Mouse (Mus musculus): ENCODE results near the gene Clp1. TPM values are rescaled to one million over a fixed set of nuclear protein-coding genes. Genes with fewer than 3 reads are reported as not detected.

The Clp1 gene
- total RNA-seq (2021) = 1 to 10 TPM; 8.1 to 8.8 TPM
- long read RNA-seq, experiment 1, transcript Clp1-201 (3 exons, 1,912 nt) = major isoform, 7 of 11 reads
- long read RNA-seq, experiment 1, partial matches to known transcripts = 3 of 11 reads
- long read RNA-seq, experiment 1, other reads (novel, unspliced or antisense) = 1 of 11 reads
- long read RNA-seq, experiment 2, transcript Clp1-201 (3 exons, 1,912 nt) = major isoform, 10 of 16 reads
- long read RNA-seq, experiment 2, partial matches to known transcripts = 2 of 16 reads
- long read RNA-seq, experiment 2, other reads (novel, unspliced or antisense) = 4 of 16 reads

DNA sequence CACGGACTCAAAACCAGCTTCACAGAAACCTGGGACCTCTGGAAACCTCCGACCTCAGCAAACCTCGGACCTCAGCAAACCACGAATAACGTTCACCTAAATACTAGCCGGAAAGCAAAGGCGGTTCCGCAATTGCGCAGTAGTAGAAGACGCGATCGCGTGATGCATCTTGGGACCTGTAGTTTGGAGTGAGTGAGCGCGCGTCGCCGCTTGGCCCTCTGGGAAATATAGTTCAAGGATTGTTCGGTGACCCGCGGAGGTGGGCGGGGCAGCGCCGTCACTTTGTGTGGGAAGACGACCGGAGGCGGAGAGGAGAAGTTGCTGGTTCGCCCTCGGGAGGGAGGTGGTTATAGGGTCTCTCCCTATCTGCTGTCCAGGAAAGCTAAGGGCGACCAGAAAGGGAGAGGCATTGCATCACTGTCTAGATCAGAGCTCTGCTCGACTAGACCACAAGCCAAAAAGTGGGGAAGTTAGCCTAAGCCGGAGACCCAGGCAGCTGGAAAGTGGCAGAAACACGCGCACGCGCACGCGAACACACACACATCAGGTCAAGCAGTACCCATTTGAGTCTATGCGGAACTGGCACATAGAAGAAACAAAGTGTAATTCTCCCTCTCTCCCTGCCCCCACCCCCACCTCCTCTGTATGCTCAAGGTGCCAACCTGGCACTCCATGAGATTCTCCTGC, at the start of gene Clp1:
Gene Clp1 (minus strand): TSS at position 179 of the 687 bp plus-strand sequence.
- TF ChIP-seq CTCF (conservative IDR thresholded peaks at IDR 0.05) = no peak
- Histone ChIP-seq H3K27ac (peak within 1 kb of the TSS; percentile 90), H3K4me3 (peak within 1 kb of the TSS; percentile 89)
- DNase-seq (ENCODE audit: low spot score in 2 of 2) = peak; percentile 94 to 96

DNA sequence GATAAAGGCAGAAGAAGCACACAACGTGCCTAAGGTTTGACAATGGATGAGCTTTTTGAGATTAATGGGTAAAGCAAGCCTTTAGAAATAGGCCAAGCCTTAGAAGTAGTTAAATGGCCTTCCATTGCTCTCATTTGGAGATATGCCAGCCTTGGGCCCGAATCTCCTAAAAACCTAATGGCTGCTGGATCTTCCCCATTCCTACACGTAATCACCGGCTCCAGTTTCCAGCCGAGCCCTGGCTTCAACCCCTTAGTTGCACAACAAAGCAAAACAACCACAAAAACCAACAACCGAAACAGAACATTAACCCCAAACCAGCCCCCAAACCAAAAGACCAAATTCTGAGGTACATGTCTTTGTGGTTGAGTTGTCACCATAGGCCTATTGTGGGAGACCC, 48.5 kb upstream of the Clp1 start:
- 0 out of 2 replicates have a peak overlapping the region, but pooled peaks have one; percentile 25 for H3K27ac ChIP-seq

DNA sequence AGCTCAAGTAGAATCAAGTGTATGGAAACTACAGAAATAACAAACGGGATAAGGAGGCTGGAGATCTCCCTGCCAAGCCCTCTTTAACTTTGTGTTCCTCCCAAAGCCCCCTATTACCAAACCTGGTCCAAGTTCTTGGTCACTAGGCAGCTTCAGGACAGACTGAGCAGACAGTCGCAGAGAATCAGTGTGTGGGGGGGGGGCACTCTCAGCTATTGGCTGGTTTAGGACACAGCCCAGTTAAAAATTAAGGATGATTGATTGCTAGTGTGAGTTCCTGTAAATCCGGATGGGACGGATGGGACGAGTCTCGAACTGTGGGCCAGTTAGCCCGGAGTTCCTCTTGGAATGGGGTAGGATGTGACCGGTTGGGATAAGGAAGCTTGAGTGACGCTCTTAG, 48.1 kb upstream of the Clp1 start, which contains the start of gene Serping1:
Gene Serping1 (minus strand): TSS at position 204 of the 400 bp plus-strand sequence.
- no peak for TF ChIP-seq CTCF (conservative IDR thresholded peaks at IDR 0.05)
- Histone ChIP-seq H3K4me3 (peak within 1 kb of the TSS; percentile 34; the same call in 1 of the 2 replicates), H3K27ac (peak within 1 kb of the TSS; percentile 64)
- no peak for DNase-seq (ENCODE audit: low spot score in 2 of 2)

More for the DNA sequence above, 48.5 kb upstream of the Clp1 start:
- H3K4me3 ChIP-seq = no peak overlapping the region
- no peak for DNase-seq (ENCODE audit: low spot score in 2 of 2)
- no peak for TF ChIP-seq CTCF (conservative IDR thresholded peaks at IDR 0.05)

DNA sequence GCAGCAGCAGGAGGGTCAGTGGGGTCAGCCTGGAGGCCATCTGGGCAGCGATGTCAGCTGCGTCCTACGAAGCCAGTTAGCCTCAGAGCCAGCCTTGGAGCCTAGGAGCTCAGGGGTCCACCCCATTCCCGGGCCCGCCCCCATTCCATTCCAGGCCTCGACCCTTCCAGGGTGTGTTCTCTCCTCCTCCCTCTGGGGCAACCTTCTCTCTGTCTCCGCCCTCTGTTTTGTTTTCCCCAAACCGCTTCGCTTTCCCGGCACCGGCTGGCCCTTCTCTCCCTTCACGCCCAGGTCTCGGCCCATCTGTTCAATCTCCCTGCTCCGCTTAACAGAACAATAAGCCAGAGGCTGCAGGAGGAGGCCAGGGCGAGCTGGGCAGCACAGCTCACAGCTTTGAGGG, 47.6 kb upstream of the Clp1 start:
- no peak for TF ChIP-seq CTCF (conservative IDR thresholded peaks at IDR 0.05)
- H3K4me3 ChIP-seq = peak overlapping the region; percentile 34; the same call in 1 of the 2 replicates
- DNase-seq (ENCODE audit: low spot score in 2 of 2) = no peak
- peak overlapping the region; percentile 64 for H3K27ac ChIP-seq

DNA sequence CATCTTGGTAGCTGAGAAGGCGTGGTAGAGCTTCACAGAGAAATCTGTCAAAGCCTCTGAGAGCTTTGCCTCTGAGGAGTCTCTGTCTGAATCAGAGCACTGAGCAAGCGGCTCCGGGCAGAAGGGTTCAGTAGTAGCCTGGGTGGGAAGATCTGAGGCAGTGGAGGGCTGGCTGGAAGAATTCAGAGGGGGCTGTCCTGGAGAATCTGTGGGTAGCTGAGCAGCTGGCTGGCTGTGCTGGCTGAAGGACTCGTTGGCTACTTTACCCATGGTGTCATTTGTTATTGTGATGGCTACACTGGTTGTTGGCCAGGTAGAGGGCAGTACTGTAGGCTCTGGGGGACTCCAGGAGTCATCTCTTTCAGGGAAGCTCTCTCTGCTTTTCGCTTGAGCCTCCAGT, 46.0 kb upstream of the Clp1 start:
- H3K27ac ChIP-seq = no peak overlapping the region
- DNase-seq (ENCODE audit: low spot score in 2 of 2) = no peak
- no peak overlapping the region for H3K4me3 ChIP-seq
- TF ChIP-seq CTCF (conservative IDR thresholded peaks at IDR 0.05) = no peak

DNA sequence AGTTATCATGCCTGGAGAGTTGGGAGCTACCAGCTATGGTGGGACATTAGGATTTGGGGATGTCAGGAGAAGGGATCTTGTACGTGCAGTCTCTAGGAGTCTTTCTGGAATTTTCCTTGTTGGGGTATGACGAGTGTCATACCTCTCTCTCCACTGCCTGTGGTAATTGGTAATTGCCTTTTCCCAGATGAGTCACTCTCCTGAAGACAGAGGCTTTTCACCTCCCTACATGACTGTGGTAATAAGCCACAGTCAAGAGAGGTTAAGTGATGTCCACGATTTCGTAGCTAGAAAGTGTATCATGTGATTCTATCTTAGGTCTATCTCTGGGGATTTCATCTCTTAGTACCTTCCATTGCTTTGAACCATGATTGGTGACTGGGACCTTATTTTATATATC, 45.3 kb upstream of the Clp1 start:
- no peak for DNase-seq (ENCODE audit: low spot score in 2 of 2)
- Histone ChIP-seq H3K4me3 (no peak overlapping the region), H3K27ac (no peak overlapping the region)
- TF ChIP-seq CTCF (conservative IDR thresholded peaks at IDR 0.05) = no peak

DNA sequence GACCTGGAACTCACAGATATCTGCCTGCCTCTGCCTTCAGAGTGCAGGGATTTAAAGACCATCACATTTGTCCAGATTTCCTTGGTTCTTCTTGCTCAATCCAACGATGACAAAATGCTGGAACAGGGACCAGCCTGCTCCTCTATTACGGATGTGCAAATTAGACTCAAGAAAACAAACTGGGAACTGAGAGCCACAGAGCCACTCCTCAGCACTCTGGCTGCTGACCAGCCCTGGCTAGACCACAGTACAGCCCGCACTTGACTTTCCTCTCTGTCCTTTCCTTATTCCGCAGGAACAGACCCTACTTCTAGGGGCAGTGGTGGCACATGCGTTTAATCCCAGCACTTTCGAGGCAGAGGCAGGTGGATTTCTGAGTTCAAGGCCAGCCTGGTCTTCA, 43.4 kb upstream of the Clp1 start:
- H3K27ac ChIP-seq = no peak overlapping the region
- no peak for DNase-seq (ENCODE audit: low spot score in 2 of 2)
- no peak overlapping the region for H3K4me3 ChIP-seq
- no peak for TF ChIP-seq CTCF (conservative IDR thresholded peaks at IDR 0.05)

DNA sequence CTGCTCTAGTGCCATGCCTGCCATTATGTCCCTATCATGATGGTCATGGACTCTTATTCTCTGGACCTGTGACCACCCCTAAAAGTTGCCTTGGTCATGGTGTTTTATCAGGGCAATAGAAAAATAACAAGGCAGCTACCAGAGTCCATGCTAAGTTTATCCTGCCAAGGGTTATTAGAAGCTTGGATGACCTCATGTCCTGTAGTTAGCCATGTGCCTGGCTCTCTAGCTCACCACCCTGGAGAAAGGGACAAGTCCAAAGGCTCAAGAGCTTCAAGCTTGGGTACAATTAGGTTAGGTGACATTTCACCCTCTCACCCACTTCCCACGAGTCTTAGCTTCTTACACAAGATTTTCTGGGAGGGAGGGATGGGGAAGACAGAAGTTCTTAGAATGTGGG, 35.7 kb upstream of the Clp1 start:
- no peak overlapping the region for H3K4me3 ChIP-seq
- DNase-seq (ENCODE audit: low spot score in 2 of 2) = no peak
- TF ChIP-seq CTCF (conservative IDR thresholded peaks at IDR 0.05) = no peak
- no peak overlapping the region for H3K27ac ChIP-seq

DNA sequence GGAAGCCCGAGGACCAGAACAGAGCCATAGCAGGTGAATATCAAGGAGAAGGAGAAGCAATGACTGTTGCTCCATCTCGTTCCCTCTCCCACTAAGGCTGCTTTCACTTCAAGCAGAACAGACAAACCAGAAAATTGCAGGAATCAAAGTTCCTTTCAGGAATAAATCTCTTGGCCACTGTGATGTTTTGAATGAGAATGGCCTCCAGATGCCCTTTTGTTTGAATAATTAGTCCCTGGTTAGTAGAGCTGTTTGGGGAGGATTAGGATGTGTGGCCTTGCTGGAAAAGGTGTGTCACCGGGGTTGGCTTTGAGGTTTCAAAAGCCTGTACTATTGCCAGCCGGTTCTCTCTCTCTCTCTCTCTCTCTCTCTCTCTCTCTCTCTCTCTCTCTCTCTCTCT, 35.1 kb upstream of the Clp1 start:
- DNase-seq (ENCODE audit: low spot score in 2 of 2) = no peak
- no peak overlapping the region for H3K4me3 ChIP-seq
- no peak overlapping the region for H3K27ac ChIP-seq
- TF ChIP-seq CTCF (conservative IDR thresholded peaks at IDR 0.05) = no peak

DNA sequence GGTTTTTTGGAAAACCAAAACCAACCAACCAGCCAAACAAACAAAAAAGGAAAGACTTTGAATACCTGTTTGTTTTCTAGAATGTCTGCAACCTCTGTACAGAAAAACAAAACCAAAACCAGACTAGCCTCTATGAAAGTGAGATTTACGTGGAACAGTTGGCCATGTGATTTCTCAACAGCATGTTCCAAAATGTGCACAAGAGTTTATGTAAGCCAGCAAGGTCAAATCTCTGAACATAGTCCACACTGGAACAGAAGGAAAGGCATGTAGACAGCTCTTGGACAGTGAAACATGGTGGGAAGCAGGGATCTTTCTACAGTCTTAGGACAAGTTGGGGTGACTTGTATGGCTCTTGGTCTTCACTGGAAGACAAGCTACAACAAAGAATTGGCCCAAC, 34.7 kb upstream of the Clp1 start:
- Histone ChIP-seq H3K4me3 (no peak overlapping the region), H3K27ac (no peak overlapping the region)
- TF ChIP-seq CTCF (conservative IDR thresholded peaks at IDR 0.05) = no peak
- no peak for DNase-seq (ENCODE audit: low spot score in 2 of 2)

DNA sequence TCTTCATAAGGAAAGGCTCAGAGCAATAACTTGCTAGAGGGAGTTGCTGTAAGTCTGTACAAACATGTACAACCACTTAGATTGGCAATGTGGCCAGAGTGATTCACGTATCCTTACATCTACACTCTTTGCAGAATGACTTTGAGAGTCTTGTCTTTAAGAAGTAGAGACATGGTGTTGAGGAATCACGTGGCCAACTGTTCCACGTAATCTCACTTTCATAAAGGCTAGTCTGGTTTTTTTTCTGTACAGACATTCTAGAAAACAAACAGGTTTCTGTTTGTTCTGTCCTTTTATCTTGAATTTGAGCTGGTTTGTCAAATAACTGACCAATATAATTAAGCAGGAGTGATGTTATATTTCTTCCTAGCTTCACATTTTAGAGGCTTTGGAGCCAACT, 34.2 kb upstream of the Clp1 start:
- no peak for TF ChIP-seq CTCF (conservative IDR thresholded peaks at IDR 0.05)
- no peak overlapping the region for H3K27ac ChIP-seq
- DNase-seq (ENCODE audit: low spot score in 2 of 2) = no peak

DNA sequence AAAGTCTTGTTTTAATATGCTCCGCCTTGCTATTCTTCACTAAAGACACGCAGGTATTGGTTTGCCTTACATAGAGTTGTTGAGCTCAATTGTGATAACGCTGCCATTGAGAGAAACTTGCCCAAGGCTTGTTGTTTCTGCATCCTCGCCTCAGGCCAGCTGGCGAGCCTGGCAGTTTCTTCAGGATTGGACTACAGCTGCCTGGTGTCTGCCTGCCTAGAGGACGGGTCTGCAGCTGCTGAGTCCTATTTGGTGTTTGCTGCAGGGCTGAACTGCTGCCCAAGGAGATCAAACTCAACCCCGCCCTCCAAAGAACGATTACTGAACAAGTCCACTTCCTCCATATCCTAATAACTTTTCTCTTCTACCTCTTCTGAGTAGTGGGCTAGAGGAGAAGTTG, 33.6 kb upstream of the Clp1 start:
- no peak for TF ChIP-seq CTCF (conservative IDR thresholded peaks at IDR 0.05)
- Histone ChIP-seq H3K27ac (no peak overlapping the region), H3K4me3 (no peak overlapping the region)
- no peak for DNase-seq (ENCODE audit: low spot score in 2 of 2)

More for the DNA sequence above, 34.2 kb upstream of the Clp1 start:
- H3K4me3 ChIP-seq = no peak overlapping the region

DNA sequence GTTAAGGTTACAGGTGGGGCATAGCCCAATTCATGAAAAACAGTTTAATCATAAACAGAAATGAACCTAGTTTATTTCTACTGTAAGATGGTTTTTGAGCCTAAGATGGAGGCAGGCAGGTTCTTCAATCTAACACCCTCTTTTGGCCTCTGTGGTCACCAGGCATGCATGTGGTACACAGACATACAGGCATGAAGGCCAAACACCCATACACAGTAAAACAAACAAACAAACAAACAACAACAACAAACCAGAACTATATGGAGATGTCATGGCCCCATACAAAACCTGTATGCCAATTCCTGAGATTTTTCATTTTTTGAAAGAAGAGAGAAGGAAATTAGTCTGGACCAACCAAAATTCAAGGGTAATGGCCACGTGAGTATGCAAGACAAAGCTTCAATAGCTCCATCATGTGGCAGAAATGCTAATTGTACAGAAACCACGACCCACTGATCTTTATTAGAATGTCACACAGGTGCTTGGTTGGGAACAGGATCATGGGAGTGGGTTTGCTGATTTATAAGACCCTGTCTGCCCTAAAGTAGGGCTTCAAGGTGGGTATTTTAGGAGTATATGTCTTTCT, 31.5 kb upstream of the Clp1 start:
- no peak overlapping the region for H3K4me3 ChIP-seq
- H3K27ac ChIP-seq = no peak overlapping the region
- TF ChIP-seq CTCF (conservative IDR thresholded peaks at IDR 0.05) = peak; percentile 84
- DNase-seq (ENCODE audit: low spot score in 2 of 2) = peak; percentile 55 to 64

Measured in layer of hippocampus, adult 2 months (tissue).